Mouse (Mus musculus): Measurements from ENCODE around the gene Fam162b. TPM values are rescaled to one million over a fixed set of nuclear protein-coding genes. Genes with fewer than 3 reads are reported as not detected.
A peak's percentile ranks its signal among the peaks of the same experiment; 100 is the strongest.

Gene Fam162b
- total RNA-seq, 2 experiments from 2014 or later: not detected

DNA sequence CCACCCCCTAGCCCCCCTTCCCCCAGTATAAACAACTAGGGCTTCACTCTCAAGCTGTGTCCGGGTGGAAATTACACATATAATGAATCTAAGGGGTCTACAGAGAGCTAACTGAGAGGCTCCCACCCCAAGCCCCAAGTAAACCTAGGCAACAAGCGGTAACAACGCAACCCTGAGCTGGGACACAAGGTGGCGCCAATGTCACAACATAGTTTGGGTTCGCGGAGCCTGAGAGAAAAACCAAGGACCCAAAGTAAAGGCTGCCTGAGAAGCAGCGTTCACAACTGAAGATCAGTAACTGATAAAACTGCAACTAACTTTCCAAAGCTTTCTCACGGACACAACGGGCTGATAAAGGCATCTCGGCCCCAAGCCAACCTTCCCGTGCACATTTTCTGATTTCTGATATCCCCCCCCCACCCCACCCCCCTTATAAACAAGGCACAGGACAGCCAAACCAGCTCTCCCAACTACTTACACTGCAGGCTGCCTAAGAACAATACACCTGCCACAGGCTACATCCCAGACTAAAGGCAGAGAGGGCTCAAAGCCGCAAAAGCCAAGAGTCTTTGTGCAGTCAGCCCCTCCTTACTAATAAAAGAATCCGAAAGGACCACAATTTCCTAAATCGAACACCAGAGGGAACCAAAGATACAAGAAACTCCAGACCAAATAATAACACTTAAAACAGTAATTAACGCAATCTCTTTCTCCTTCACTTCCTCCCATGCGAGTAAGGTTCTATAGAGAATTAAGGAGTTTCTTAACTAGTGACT is 36.8 kb downstream of the Fam162b start:
- peak; percentile 83 to 87 for DNase-seq (ENCODE audit: low spot score in 2 of 2)
- intact Hi-C loops (cut with DNase I): loop anchor here (1.0 to 2.0 kb wide), 2 partner anchors 104 to 225 kb away; no protein-coding TSS in a partner anchor

Other genes with a start within 250 kb of the Fam162b start
- gene Gm49339, start 109.9 kb downstream of the Fam162b start, total RNA-seq (2021): not detected
- under 1 TPM in 1 of 2 experiments, not detected in 1; 0.11 TPM for gene Lilr4b, start 109.9 kb downstream of the Fam162b start, total RNA-seq (2021)
- under 1 TPM; 0.27 to 0.42 TPM for gene Lilrb4a, start 99.6 kb downstream of the Fam162b start, total RNA-seq (2021)
- not detected for gene Gprc6a, start 40.9 kb upstream of the Fam162b start, total RNA-seq (2021)
- gene Rfx6, start 87.2 kb upstream of the Fam162b start, total RNA-seq (2021): not detected